Mouse (Mus musculus) c-Kit-positive CD71-positive TER-119-positive erythroid progenitor cells, embryonic 14.5 days (primary cell): ENCODE measurements at regions not wholly inside any gene's neighbourhood (a gene's known extent, or its start where the extent isn't known, plus 50 kb on each side); places are given as distances from the start of the nearest gene placed in this dataset.

Experiments used
- DNase-seq: peaks from one replicate; pipeline ENCODE4 v3.0.0-alpha.2; 2013; ENCODE audit warnings: low spot score

- no peak for DNase-seq
These were observed 508.7 kb downstream of the Tm4sf1 start for GRCm38 (mm10) chr3:56793054-56793453.

GRCm38 (mm10) chr3:56789155-56789554, 512.6 kb downstream of the Tm4sf1 start:
- DNase-seq, result no peak

GRCm38 (mm10) chr3:56773920-56774319, 527.9 kb downstream of the Tm4sf1 start:
- no peak for DNase-seq

DNA sequence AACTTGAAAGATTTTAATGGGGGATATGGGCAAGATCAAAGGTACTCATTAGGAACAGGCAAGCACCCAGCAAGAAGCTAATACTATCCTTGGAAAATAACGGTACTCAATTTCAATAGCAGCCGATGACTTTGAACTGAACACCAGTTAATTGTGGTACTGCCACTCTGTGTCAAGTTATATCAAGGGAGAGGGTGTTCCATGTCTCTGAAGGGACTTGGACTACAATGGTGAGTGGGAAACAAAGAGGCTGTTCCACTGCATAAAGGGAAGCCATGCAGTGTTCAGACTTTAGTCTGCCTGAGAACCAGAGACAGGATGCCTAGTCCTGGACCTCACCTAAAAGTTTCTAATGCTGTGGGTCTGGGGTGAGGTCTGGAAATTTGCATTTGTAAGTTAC, 531.6 kb downstream of the Tm4sf1 start:
- DNase-seq, result no peak

GRCm38 (mm10) chr3:56767133-56767532, 534.7 kb downstream of the Tm4sf1 start:
- DNase-seq, result no peak

GRCm38 (mm10) chr3:56764336-56764735, 537.5 kb downstream of the Tm4sf1 start:
- no peak for DNase-seq

DNA sequence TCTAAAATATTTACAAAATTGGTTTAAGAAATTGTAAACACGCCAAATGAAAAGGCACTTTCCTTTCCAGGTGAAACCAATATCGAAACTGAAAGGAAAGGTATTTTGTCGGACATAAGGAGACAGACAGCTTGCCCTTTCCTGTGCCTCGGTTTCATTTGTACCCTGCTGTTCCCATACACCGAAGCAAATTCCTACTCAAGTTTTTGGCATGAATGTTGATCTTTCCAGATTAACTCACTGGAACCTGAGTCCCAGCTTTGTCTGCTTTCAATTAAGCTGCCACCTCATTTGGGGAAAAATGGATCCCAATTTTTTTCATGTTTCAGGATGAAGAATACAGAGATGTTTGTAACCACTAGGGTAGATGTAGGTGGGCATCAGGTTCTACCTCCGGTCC, 537.9 kb downstream of the Tm4sf1 start:
- DNase-seq, result no peak

DNA sequence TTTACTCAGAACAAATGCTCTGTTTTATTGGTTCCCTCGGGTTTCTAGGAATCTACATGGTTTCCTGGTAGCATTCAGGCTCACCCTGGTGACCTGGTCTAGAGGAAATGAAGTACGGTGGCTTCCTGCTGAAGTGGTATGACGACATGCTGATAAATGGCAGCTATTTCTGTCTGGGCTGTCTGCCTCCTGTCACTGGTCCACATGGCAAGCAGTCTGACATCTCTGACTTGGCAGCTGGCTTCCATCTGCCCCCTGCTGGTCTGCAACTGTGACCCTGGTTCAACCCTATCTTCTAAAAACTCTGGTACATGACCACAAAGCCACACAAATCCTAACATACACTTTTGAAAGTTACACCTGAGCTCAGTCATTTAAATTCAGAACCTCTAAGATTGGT, 548.1 kb downstream of the Tm4sf1 start:
- DNase-seq, result no peak

DNA sequence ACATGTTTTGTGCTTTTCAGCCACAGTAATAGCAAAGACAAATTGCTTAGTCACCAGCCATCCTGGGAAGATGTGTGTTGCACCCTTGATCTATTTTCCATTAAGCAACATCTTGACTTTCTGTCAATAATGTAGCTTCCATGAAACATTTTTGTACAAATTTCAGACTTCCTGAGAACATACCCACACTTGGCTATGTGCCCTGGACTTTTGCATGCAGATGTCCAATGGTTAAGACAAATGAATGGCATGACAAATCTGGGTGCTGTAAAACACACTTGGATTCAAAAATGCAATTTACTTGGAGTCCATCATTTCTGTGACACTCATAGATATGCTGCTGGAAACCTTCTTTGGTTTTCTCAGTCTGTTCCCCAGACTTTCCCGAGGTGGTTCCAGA, 549.9 kb downstream of the Tm4sf1 start:
- DNase-seq, result no peak

DNA sequence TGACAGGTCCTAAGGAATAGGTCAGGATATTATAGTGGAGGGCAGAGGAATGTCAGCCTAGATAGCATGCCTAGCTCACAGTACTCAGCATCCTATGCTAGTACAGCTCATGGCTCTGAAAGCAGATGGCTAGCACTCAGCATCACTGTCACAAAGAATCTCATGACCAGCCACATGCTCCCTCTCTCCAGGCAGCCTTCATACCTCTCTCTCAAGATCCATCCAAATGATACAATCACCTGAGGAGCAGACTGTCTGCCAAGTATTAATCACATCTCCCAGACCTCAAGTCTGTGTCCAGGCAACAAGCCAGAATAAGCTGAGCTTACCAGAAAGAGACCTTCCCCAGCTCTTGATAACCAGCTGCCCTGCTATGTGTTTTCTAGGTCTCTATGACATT, 557.4 kb upstream of the Nbea start:
- no peak for DNase-seq

- no peak for DNase-seq
These were observed 556.0 kb upstream of the Nbea start for GRCm38 (mm10) chr3:56739451-56739850.

- DNase-seq, result no peak
These were observed 547.3 kb upstream of the Nbea start for GRCm38 (mm10) chr3:56730849-56731248.

DNA sequence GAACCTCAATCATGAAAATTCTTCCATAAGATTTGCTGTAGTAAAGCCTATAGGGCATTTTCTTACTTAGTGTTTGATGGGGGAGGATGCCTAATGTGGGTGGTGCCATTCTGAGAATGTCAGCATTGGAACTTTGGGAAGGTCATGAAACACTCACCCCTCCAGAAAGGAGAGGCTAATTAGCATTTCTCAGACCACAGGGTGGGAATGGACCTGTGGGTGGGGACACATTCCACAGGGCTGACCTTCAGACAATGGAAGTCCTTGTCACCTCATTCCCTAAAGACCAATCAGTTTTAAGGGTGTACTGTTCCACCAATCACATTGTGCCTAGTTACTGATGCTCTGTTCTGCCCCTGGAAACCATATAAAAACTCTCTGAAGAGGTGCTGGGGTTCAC, 541.5 kb upstream of the Nbea start:
- DNase-seq, result no peak

GRCm38 (mm10) chr3:56708260-56708659, 524.8 kb upstream of the Nbea start:
- no peak for DNase-seq

- no peak for DNase-seq
These were observed 523.8 kb upstream of the Nbea start for GRCm38 (mm10) chr3:56707312-56707711.

- no peak for DNase-seq
These were observed 522.5 kb upstream of the Nbea start for GRCm38 (mm10) chr3:56706038-56706437.

- no peak for DNase-seq
These were observed 515.4 kb upstream of the Nbea start for GRCm38 (mm10) chr3:56698941-56699340.

- no peak for DNase-seq
These were observed 514.7 kb upstream of the Nbea start for GRCm38 (mm10) chr3:56698248-56698647.

- DNase-seq, result no peak
These were observed 497.5 kb upstream of the Nbea start for GRCm38 (mm10) chr3:56681031-56681430.

DNA sequence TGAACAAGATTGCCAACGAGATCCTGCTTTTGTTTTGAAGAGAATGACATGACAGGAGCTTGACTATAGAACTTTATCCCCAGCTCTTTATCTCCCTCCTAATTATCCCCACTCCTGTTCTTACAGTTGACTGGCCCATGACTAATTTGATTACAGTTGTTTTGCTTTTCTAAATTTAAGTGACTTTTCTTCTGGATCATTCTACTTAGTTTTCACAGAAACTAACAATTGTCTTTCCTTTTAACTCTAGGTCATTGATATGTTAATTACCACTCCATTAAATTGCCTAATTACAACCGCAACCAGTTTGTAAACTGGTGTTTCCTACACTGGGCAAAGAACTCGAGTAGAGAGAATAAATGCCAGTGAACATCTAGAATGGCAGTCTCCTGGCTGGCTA, 485.3 kb upstream of the Nbea start:
- DNase-seq, result no peak

GRCm38 (mm10) chr3:56660594-56660993, 477.1 kb upstream of the Nbea start:
- no peak for DNase-seq

DNA sequence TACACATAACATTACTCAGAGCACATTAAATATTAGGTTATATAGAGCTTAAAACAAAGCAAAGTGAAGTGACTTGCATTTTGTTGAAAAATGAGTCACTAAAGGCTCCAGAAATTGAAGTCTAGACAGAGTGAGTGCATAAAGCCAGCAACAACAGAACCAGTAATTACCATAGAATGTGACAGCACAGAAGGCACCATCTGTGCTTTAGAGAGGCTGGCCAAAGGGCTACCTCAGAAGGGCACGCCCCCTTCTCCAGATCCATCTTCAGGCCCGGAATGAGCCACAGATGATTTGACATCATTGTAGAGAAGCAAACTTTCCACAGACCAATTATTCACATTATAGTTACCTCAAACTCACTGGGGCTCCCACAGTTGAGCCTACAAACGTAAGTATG, 463.8 kb upstream of the Nbea start:
- no peak for DNase-seq
